Mouse (Mus musculus): ENCODE measurements around the gene Macrod2. TPM values are rescaled to one million over a fixed set of nuclear protein-coding genes. Genes with fewer than 3 reads are reported as not detected.

Macrod2 gene
- polyA plus RNA-seq, 1 experiment from 2014 or later: 11.5 TPM

DNA sequence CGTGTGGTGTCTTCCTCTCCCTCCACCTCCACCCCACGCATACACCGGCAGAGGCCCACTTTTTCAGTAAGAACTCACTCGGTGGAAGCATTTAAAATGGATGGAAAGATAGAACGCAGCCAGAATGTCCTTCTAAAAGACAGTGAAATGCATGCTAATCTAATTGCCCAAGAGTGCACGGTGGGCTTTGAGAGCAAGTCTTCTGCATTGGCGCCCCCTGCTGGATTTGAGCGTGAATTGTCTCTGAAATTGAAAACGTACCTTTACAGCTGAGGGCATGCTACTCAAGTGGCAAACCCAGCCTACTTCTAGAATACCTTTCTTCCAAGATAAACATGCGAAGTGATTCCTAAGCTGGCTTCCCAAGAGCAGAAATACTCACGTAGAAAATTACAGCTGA lies 1858.8 kb downstream of the Macrod2 start:
- Histone ChIP-seq H3K9ac (no peak overlapping the region), H3K27ac (no peak overlapping the region), H3K9me3 (replicated peaks) (no peaks in the 10 kb centered on the region), H3K27me3 (no peaks in the 10 kb centered on the region), H3K36me3 (no peaks in the 10 kb centered on the region), H3K4me2 (no peak overlapping the region), H3K4me1 (replicated peaks) (no peaks in the 10 kb centered on the region), H3K4me3 (replicated peaks) (no peak overlapping the region)
- WGBS (ENCODE audit: insufficient replicate concordance): 23% methylated on average over 11 of the region's 11 CpGs
- ATAC-seq (ENCODE audit: low read depth): no peak
- DNase-seq: peak; percentile 6

DNA sequence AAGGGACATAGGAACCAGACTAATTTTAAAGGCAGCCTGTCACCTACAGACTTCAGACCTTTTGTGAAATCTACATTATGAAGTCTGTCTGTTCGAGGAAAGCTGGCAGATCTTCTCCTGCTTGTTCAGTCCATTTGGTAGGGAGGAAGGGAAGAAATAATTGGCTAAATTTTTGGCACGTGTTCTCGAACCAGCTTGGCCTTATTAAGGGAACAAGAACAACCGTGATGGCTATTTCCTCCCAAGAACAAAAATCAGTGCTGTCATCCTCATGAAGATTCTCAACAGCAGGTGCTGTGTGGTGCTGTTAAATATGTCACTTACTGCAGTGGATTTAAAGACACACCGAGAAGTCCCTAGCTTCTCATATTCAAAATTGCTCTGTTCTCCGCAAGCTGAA lies 1859.5 kb downstream of the Macrod2 start:
- no peak for ATAC-seq (ENCODE audit: low read depth)
- Histone ChIP-seq H3K9ac (no peak overlapping the region), H3K36me3 (no peaks in the 10 kb centered on the region), H3K4me2 (no peak overlapping the region), H3K9me3 (replicated peaks) (no peaks in the 10 kb centered on the region), H3K4me1 (replicated peaks) (no peaks in the 10 kb centered on the region), H3K27me3 (no peaks in the 10 kb centered on the region), H3K27ac (no peak overlapping the region), H3K4me3 (replicated peaks) (no peak overlapping the region)
- no peak for DNase-seq
- 66% methylated on average over 6 of the region's 6 CpGs for WGBS (ENCODE audit: insufficient replicate concordance)

DNA sequence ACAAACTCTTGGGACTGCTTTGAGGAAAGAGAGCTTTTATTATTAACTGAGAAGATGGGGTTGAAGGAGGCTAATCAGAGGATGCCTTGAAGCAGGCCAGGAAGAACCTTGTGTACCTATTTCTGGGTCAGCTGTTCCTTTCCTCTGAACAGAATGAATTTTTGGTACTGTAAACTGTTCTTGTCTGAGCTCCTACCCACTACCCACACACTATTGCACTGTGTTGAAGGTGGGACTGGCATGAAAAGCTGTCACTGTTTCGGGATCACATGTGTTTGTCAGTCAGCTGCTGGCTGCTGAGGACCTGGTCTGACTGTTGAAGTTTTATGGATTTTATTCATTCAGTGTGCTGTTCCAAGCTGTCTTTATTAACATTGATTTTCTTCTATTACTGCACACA lies 1862.4 kb downstream of the Macrod2 start:
- Histone ChIP-seq H3K4me1 (replicated peaks) (no peaks in the 10 kb centered on the region), H3K36me3 (no peaks in the 10 kb centered on the region), H3K9ac (no peak overlapping the region), H3K4me3 (replicated peaks) (no peak overlapping the region), H3K4me2 (no peak overlapping the region), H3K27me3 (no peaks in the 10 kb centered on the region), H3K27ac (no peak overlapping the region), H3K9me3 (replicated peaks) (no peaks in the 10 kb centered on the region)
- no peak for ATAC-seq (ENCODE audit: low read depth)
- DNase-seq: no peak
- 70% methylated on average over 1 of the region's 1 CpGs for WGBS (ENCODE audit: insufficient replicate concordance)

DNA sequence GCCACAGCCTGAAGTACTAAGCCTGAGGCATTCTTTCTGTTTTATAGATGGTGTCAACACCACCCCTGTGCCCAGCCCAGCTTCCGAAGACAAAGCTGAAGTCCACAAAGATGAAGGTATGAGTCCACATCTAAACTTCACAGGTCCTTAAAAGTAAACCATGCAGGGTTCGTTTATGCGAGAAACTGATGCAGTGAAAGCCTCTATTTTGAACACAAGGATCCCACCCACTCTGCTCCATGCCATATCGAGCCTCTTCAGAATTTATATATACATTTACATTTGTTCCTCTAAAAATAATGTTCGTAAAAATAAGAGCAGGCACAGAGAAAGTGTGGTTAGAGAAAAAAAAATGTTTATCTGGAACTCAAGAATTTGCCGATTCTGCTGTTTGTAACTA lies 1865.9 kb downstream of the Macrod2 start:
- no peaks in the 10 kb centered on the region for H3K36me3 ChIP-seq
- H3K4me2 ChIP-seq: no peak overlapping the region
- H3K4me3 ChIP-seq (replicated peaks): no peak overlapping the region
- no peaks in the 10 kb centered on the region for H3K9me3 ChIP-seq (replicated peaks)
- no peak for ATAC-seq (ENCODE audit: low read depth)
- no peaks in the 10 kb centered on the region for H3K27me3 ChIP-seq
- no peaks in the 10 kb centered on the region for H3K4me1 ChIP-seq (replicated peaks)
- no peak overlapping the region for H3K9ac ChIP-seq
- 63% methylated on average over 6 of the region's 6 CpGs for WGBS (ENCODE audit: insufficient replicate concordance)
- H3K27ac ChIP-seq: no peak overlapping the region
- no peak for DNase-seq

DNA sequence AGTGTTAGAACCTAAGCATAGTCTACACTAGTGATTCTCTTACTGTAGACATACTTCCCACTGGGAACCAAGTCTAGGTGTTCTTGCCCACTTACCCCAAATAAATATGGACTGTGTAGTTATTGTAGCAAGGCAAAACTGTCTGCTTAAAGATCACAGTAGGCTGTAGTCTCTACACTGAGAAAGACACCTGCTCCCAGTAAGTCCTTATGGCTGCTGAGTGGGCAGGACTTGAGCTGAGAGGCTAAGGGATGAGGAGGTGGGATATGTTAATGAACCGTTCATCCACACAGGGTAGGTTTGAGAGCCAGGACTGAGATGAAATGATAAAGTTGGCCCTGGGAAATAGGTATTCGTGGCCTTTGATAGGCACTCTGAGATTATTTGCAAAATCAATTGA lies 1869.6 kb downstream of the Macrod2 start:
- Histone ChIP-seq H3K27me3 (no peaks in the 10 kb centered on the region), H3K4me1 (replicated peaks) (no peaks in the 10 kb centered on the region), H3K4me2 (no peak overlapping the region), H3K4me3 (replicated peaks) (no peak overlapping the region), H3K9me3 (replicated peaks) (no peaks in the 10 kb centered on the region), H3K36me3 (no peaks in the 10 kb centered on the region), H3K9ac (no peak overlapping the region), H3K27ac (no peak overlapping the region)
- ATAC-seq (ENCODE audit: low read depth) (no peak), DNase-seq (no peak)
- 50% methylated on average over 2 of the region's 2 CpGs for WGBS (ENCODE audit: insufficient replicate concordance)

DNA sequence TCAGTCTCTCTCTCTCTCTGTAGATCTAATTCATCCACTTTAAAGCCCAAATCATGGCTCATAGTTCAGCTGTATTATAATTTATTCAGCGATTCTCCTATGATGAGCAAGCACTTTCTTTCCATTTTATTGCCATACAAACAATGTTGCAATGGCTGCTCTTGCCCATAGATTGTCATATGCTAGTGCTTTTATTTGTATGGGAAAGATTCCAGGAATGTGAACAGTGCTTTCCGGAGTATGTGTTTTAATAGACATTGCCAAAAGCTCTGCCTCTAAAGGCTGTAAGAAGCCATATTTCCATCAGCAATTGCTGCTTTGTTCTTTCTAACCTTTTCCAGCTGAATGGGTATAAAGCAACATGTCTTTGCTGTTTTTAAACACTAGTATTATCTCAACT lies 1872.7 kb downstream of the Macrod2 start:
- H3K27me3 ChIP-seq: no peaks in the 10 kb centered on the region
- ATAC-seq (ENCODE audit: low read depth) (no peak), DNase-seq (no peak)
- H3K9me3 ChIP-seq (replicated peaks): no peaks in the 10 kb centered on the region
- H3K4me1 ChIP-seq (replicated peaks): no peaks in the 10 kb centered on the region
- WGBS (ENCODE audit: insufficient replicate concordance): 63% methylated on average over 2 of the region's 2 CpGs
- H3K36me3 ChIP-seq: no peaks in the 10 kb centered on the region
- no peak overlapping the region for H3K9ac ChIP-seq
- no peak overlapping the region for H3K27ac ChIP-seq
- H3K4me3 ChIP-seq (replicated peaks): no peak overlapping the region
- no peak overlapping the region for H3K4me2 ChIP-seq

DNA sequence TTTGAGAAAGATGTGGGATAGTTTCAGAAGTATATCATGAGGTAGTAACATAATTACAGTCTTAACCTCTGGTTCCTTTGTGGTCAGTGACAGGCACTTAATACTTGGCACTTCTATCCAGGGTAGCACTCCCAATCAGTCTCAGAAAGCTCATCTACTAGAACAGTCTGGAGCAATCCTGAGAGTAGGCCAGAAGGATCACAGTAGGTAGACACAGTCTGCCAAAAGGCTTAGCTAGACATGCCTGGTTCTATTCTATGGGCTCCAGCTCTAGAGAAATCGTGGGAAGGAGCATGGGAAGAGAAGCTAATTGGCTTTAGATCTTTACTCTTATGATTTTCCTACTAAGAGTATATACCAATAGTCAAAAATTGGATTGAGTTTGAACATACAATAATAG lies 1891.7 kb downstream of the Macrod2 start:
- DNase-seq (no peak), ATAC-seq (ENCODE audit: low read depth) (no peak)
- no peak overlapping the region for H3K27ac ChIP-seq
- H3K4me2 ChIP-seq: no peak overlapping the region
- no peaks in the 10 kb centered on the region for H3K27me3 ChIP-seq
- no peak overlapping the region for H3K4me3 ChIP-seq (replicated peaks)
- H3K4me1 ChIP-seq (replicated peaks): no peaks in the 10 kb centered on the region
- no peaks in the 10 kb centered on the region for H3K9me3 ChIP-seq (replicated peaks)
- H3K36me3 ChIP-seq: no peaks in the 10 kb centered on the region
- 14% methylated on average over 1 of the region's 1 CpGs for WGBS (ENCODE audit: insufficient replicate concordance)
- no peak overlapping the region for H3K9ac ChIP-seq

DNA sequence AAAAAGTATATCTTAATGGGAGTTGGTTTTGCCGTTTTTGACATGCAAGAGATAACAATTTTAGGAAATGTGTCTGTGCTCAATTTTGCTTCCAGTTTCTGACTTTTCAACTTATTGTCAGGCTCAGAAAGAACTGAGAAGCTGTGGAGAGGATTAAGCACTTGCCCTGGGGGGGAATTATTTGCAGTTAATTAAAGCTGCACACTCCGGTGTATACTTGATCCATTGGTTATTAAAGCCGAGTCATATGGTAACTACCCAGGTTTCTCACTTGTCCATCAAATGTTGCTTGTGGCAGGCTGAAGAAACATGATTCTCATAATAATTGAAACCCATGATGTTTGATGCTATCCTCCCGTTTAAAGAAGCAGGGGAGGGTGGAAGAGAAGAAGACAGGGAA lies 1899.7 kb downstream of the Macrod2 start:
- H3K9ac ChIP-seq: no peak overlapping the region
- WGBS (ENCODE audit: insufficient replicate concordance): 67% methylated on average over 4 of the region's 4 CpGs
- no peak overlapping the region for H3K27ac ChIP-seq
- no peaks in the 10 kb centered on the region for H3K9me3 ChIP-seq (replicated peaks)
- H3K4me3 ChIP-seq (replicated peaks): no peak overlapping the region
- no peaks in the 10 kb centered on the region for H3K27me3 ChIP-seq
- DNase-seq: no peak
- H3K4me1 ChIP-seq (replicated peaks): no peaks in the 10 kb centered on the region
- H3K4me2 ChIP-seq: no peak overlapping the region
- ATAC-seq (ENCODE audit: low read depth): no peak
- H3K36me3 ChIP-seq: no peaks in the 10 kb centered on the region

DNA sequence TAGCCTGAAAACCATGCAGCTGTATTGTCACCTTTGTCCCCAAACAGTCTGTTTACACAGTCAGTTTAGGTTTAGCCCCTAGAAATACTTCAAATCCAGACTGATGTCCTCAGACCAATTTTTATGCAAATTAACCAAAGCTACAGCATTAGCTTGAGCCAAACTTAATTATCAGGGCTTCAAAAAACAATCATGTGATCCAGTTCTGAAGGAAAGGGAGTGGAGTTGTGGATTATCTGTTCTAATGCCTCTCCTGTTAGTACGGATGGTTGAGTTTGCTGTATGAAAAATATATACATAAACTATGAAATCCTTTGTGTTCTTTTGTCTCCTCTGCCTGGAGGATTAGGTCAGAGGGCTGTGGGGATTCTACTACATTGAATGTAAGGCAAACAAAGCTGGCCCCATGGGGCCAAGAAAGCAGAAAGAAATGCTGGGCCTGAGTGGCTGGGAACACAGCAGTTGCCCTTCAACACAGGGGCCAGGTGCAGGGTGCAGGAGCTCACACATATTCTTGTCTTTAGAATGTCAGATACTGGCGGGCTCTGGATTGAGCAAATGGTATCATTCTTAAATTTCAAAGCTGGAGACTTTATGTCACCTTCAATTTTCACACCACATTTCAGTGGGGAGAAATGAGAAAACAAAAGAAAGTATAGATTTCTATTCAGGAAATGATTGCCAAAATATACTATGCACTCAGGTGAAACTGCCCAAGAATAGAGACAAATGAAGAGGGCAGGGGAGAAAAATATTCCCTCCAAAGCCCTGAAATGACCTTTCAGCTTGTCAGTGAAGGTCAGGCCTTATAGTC lies 1908.2 kb downstream of the Macrod2 start:
- 39% methylated on average over 2 of the region's 2 CpGs for WGBS (ENCODE audit: insufficient replicate concordance)
- Histone ChIP-seq H3K4me2 (no peak overlapping the region), H3K27ac (no peak overlapping the region), H3K9ac (no peak overlapping the region), H3K4me1 (replicated peaks) (no peaks in the 10 kb centered on the region), H3K36me3 (no peaks in the 10 kb centered on the region), H3K9me3 (replicated peaks) (no peaks in the 10 kb centered on the region), H3K4me3 (replicated peaks) (no peak overlapping the region), H3K27me3 (no peaks in the 10 kb centered on the region)
- ATAC-seq (ENCODE audit: low read depth) (no peak), DNase-seq (no peak)

DNA sequence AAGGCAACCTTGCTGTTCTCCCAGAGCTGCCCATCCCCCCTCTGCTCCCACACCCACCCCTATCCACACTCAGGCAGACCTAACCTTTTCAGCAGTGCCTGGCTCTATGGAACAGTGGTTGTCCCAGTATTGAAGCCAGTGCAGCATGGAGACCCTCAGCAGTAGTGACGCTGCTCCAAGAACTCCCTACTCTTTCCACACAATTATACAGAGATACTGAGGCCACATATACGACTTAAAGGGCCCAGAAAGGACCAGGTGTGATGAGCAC lies 1908.7 kb downstream of the Macrod2 start:
- H3K4me1 ChIP-seq (replicated peaks): no peaks in the 10 kb centered on the region
- H3K4me3 ChIP-seq (replicated peaks): no peak overlapping the region
- H3K27me3 ChIP-seq: no peaks in the 10 kb centered on the region
- ATAC-seq (ENCODE audit: low read depth): no peak
- no peak for DNase-seq
- H3K27ac ChIP-seq: no peak overlapping the region
- no peak overlapping the region for H3K4me2 ChIP-seq
- H3K36me3 ChIP-seq: no peaks in the 10 kb centered on the region
- WGBS (ENCODE audit: insufficient replicate concordance): 39% methylated on average over 2 of the region's 2 CpGs
- no peak overlapping the region for H3K9ac ChIP-seq
- H3K9me3 ChIP-seq (replicated peaks): no peaks in the 10 kb centered on the region

DNA sequence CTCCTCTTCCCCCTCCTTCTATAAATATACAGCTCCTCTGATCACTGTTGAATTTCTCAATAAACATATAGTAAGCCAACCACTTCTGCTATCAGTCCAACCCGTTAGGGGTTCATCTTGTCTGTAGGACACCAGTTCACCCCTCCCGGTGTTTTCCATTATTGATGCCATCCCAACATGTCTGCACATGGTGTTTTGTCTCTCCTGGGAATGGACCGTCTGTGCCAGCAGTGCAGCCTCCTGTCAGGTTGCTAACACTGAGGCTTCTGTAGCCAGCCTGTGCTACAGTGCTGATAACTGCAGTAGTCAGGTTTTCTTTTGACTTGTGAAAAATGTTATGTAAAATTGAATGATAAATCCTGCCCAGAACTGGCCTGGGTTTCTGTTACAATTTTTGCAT lies 1928.0 kb downstream of the Macrod2 start:
- Histone ChIP-seq H3K36me3 (no peaks in the 10 kb centered on the region), H3K4me3 (replicated peaks) (no peak overlapping the region), H3K9ac (no peak overlapping the region), H3K27me3 (no peaks in the 10 kb centered on the region), H3K27ac (no peak overlapping the region), H3K4me2 (no peak overlapping the region), H3K4me1 (replicated peaks) (no peaks in the 10 kb centered on the region), H3K9me3 (replicated peaks) (no peaks in the 10 kb centered on the region)
- ATAC-seq (ENCODE audit: low read depth): no peak
- WGBS (ENCODE audit: insufficient replicate concordance): 64% methylated on average over 3 of the region's 3 CpGs
- DNase-seq: no peak

DNA sequence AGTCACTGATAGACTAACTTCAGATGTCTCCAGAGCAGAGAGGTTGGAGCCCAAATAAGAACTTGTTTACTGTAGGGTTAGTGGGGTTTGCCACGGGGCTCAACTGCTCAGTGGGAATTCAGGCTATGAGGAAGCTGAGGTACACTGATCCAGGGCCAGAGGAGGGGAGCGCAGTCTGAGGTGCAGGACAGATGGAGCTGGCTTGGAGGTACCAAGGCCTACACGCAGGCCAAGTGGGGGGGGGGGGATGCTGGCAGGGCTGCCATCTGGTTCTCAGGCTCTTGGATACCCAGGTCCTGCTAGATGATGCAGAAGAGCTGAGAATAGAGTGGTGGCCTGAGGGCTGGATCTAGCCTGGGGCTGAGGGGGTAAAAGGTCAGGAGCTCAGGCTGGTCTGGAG lies 1931.6 kb downstream of the Macrod2 start:
- Histone ChIP-seq H3K4me1 (replicated peaks) (no peaks in the 10 kb centered on the region), H3K4me2 (no peak overlapping the region), H3K36me3 (no peaks in the 10 kb centered on the region), H3K4me3 (replicated peaks) (no peak overlapping the region), H3K9me3 (replicated peaks) (no peaks in the 10 kb centered on the region), H3K27me3 (no peaks in the 10 kb centered on the region), H3K9ac (no peak overlapping the region), H3K27ac (no peak overlapping the region)
- ATAC-seq (ENCODE audit: low read depth) (no peak), DNase-seq (no peak)
- WGBS (ENCODE audit: insufficient replicate concordance): 72% methylated on average over 3 of the region's 3 CpGs

Measured in liver, embryonic 13.5 days (tissue).